ENCODE assay signal across 8 mouse cellular contexts in genomic region chr10:127041274-127041766, GRCm38 (mm10). TPM values are rescaled to one million over a fixed set of nuclear protein-coding genes. Genes with fewer than 3 reads are reported as not detected.
DNase-seq lines count a peak whose midpoint lies in the region; ATAC-seq and TF ChIP-seq lines count a peak whose summit lies in the region.

TSS of gene Mettl1 (plus strand) at chr10:127041414.
TSS of gene Eef1akmt3 (minus strand) at chr10:127041513.

- H3K4me1 ChIP-seq in heart, adult 2 months (ENCODE audit: control insufficient read depth, insufficient read depth, low read length) = no peaks in the 10 kb centered on the region
- H3K4me1 ChIP-seq in bone marrow macrophage, adult 2 months (ENCODE audit: control insufficient read depth, insufficient read depth, low read length) = peaks cover 9% of the 10 kb centered on the region
- peaks cover 5% of the 10 kb centered on the region for H3K4me1 ChIP-seq in heart, embryonic 12.5 days (replicated peaks)
- peaks cover 32% of the 10 kb centered on the region for H3K4me1 ChIP-seq in midbrain, embryonic 10.5 days

- H3K36me3 ChIP-seq in heart, adult 2 months (ENCODE audit: control insufficient read depth, insufficient read depth, low read length) = no peaks in the 10 kb centered on the region
- H3K36me3 ChIP-seq in heart, embryonic 12.5 days = peaks cover 22% of the 10 kb centered on the region
- H3K36me3 ChIP-seq in midbrain, embryonic 10.5 days = peaks cover 29% of the 10 kb centered on the region

- peak within 1 kb of the TSS; percentile 98 for H3K4me2 ChIP-seq in heart, embryonic 12.5 days

- intact Hi-C loops in heart, adult 2 months (cut with DNase I) = no loop called here
- intact Hi-C loops in heart, postnatal 36 days (cut with DNase I) = no loop called here

- no peak for TF ChIP-seq CTCF in heart, adult 2 months (IDR thresholded peaks at IDR 0.05)
- no peak for TF ChIP-seq CTCF in bone marrow macrophage, adult 2 months (IDR thresholded peaks at IDR 0.05; ENCODE audit: low read depth, low read length)

- TF ChIP-seq POLR2A in heart, adult 2 months (IDR thresholded peaks at IDR 0.05; ENCODE audit: insufficient read depth, low read depth, low read length) = no peak
- no peak for TF ChIP-seq POLR2A in bone marrow macrophage, adult 2 months (IDR thresholded peaks at IDR 0.05; ENCODE audit: borderline replicate concordance, low read depth, low read length)

- H3K4me3 ChIP-seq in heart, adult 2 months = peak within 1 kb of the TSS; percentile 83
- H3K4me3 ChIP-seq in bone marrow macrophage, adult 2 months (ENCODE audit: insufficient read depth, low read length) = peak within 1 kb of the TSS; percentile 99
- H3K4me3 ChIP-seq in heart, embryonic 12.5 days = peak within 1 kb of the TSS; percentile 78
- peak within 1 kb of the TSS; percentile 77 for H3K4me3 ChIP-seq in midbrain, embryonic 10.5 days

- peak within 1 kb of the TSS; percentile 51 for H3K27ac ChIP-seq in heart, adult 2 months
- H3K27ac ChIP-seq in bone marrow macrophage, adult 2 months (ENCODE audit: insufficient read depth, low read depth, low read length) = peak within 1 kb of the TSS; percentile 36; the same call in 1 of the 2 replicates
- H3K27ac ChIP-seq in heart, embryonic 12.5 days (ENCODE audit: poor library complexity, severe bottlenecking) = no peak within 1 kb of the TSS
- H3K27ac ChIP-seq in midbrain, embryonic 10.5 days (replicated peaks) = peak within 1 kb of the TSS; percentile 89

- H3K79me2 ChIP-seq in heart, adult 2 months (replicated peaks; ENCODE audit: control insufficient read depth, insufficient read depth, low read length) = no peaks in the 10 kb centered on the region

- H3K9me3 ChIP-seq in heart, embryonic 12.5 days (replicated peaks) = no peaks in the 10 kb centered on the region
- H3K9me3 ChIP-seq in midbrain, embryonic 10.5 days (replicated peaks) = no peaks in the 10 kb centered on the region

- WGBS in heart, adult 2 months = under 1% methylated on average over 28 of the region's 28 CpGs
- WGBS in heart, embryonic 12.5 days = under 1% methylated on average over 28 of the region's 28 CpGs
- WGBS in midbrain, embryonic 10.5 days = 0% methylated on average over 28 of the region's 28 CpGs

- H3K9ac ChIP-seq in heart, adult 2 months (ENCODE audit: low read depth, low read length) = peak within 1 kb of the TSS; percentile 60
- H3K9ac ChIP-seq in heart, embryonic 12.5 days = peak within 1 kb of the TSS; percentile 77

- 0 out of 2 replicates have a peak, but pooled peaks cover 2% of the 10 kb centered on the region for H3K27me3 ChIP-seq in heart, adult 2 months (ENCODE audit: control insufficient read depth, insufficient read depth, low read length)
- H3K27me3 ChIP-seq in heart, embryonic 12.5 days (replicated peaks) = peaks cover 15% of the 10 kb centered on the region
- peaks cover 19% of the 10 kb centered on the region for H3K27me3 ChIP-seq in midbrain, embryonic 10.5 days (ENCODE audit: low read depth, poor library complexity, severe bottlenecking)

- no peak for DNase-seq in heart, adult 2 months
- DNase-seq in heart, postnatal 36 days = no peak
- peak; percentile 38 for DNase-seq in CD4-positive helper T cell, adult 2 months (ENCODE audit: low read depth, low spot score)
- peak; percentile 61 to 70 for DNase-seq in kidney, postnatal 4 days
- peak; percentile 63 for DNase-seq in midbrain, embryonic 10.5 days (ENCODE audit: low spot score)
- DNase-seq in spleen, postnatal 4 days (ENCODE audit: low spot score in 2 of 2) = no peak

- peak; percentile 58 for ATAC-seq in heart, embryonic 12.5 days (ENCODE audit: insufficient number of reproducible peaks, low FRiP score)

- TF ChIP-seq EP300 in heart, adult 2 months (IDR thresholded peaks at IDR 0.05; ENCODE audit: insufficient read depth, low read depth, low read length) = no peak

RNA-seq across cellular contexts. Expression of gene Mettl1, which starts in this region (rescaled TPM):
- total RNA-seq in heart, adult 2 months (2021) = 1 to 10 TPM; 6.3 to 7.0 TPM
- polyA plus RNA-seq in heart, adult 2 months (2012; rRNA removed) = 12.3 and 16.0 TPM in 2 replicates
- total RNA-seq in heart, postnatal 36 days (2021) = 1 to 10 TPM; 7.7 to 7.9 TPM
- 3.1 and 4.3 TPM in 2 replicates for polyA plus RNA-seq in bone marrow macrophage, adult 2 months (2012; ENCODE audit: insufficient read depth, insufficient read length, missing spikeins)
- polyA plus RNA-seq in heart, embryonic 12.5 days (2016; fragmentation: Nextera tagmentation; extraction: Ambion mirVana) = 37.0 and 37.1 TPM in 2 replicates
- 54.3 and 56.7 TPM in 2 replicates for polyA plus RNA-seq in midbrain, embryonic 10.5 days (2016; fragmentation: Nextera tagmentation; extraction: Ambion mirVana)

RNA-seq across cellular contexts. Expression of gene Eef1akmt3, which starts in this region (rescaled TPM):
- not detected for total RNA-seq in heart, adult 2 months (2021)
- 0.06 TPM in 2 replicates for polyA plus RNA-seq in heart, adult 2 months (2012; rRNA removed)
- not detected for total RNA-seq in heart, postnatal 36 days (2021)
- polyA plus RNA-seq in bone marrow macrophage, adult 2 months (2012; ENCODE audit: insufficient read depth, insufficient read length, missing spikeins) = 0.34 TPM in 1 of 2 replicates, not detected in the other
- polyA plus RNA-seq in heart, embryonic 12.5 days (2016; fragmentation: Nextera tagmentation; extraction: Ambion mirVana) = 0.14 and 0.18 TPM in 2 replicates
- polyA plus RNA-seq in midbrain, embryonic 10.5 days (2016; fragmentation: Nextera tagmentation; extraction: Ambion mirVana) = 0.19 and 0.26 TPM in 2 replicates

Comparison
In these comparisons a context has a peak if more than half of its experiments do, and no peak if none do; other contexts are left out.
1. DNase-seq: peak in CD4-positive helper T cell, adult 2 months (single experiment), kidney, postnatal 4 days (2 of 2) and midbrain, embryonic 10.5 days (single experiment); none in heart, adult 2 months (0 of 2), heart, postnatal 36 days (0 of 2) and spleen, postnatal 4 days (0 of 2).
2. Peak in every context shown above with its lines, with median percentiles within 50 percentile points of each other: H3K4me3 ChIP-seq.